Mouse (Mus musculus): ENCODE data around the gene Wdr83.
"Not testable (repeated sequence)": the region's sequence is repeated elsewhere in the genome, so short reads cannot be mapped to it uniquely, and the experiment has no call there.

Wdr83 gene

DNA sequence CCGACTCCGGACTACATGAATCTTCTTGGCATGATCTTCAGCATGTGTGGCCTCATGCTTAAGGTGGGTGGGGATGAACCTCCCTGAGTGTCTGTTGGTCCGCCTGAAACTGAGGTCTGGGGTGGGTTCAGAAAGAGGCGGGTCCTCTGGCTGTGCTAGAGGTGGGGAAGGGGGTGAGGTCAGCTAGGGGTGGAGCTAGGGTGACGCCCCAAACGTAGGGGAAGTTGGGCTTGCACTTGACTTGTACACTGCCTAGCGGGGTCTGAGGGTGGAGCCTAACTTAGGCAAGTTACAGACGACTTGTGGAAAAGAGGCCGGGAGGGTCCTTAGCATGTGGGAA is at the start of gene Wdr83:
Gene Wdr83 (minus strand): TSS at position 91 of the 340 bp plus-strand sequence.
- no peak for DNase-seq (ENCODE audit: low read depth)

- DNase-seq (ENCODE audit: low read depth) = no peak
Measured at GRCm38 (mm10) chr8:85123691-85124090, 42.6 kb upstream of the Wdr83 start.

DNA sequence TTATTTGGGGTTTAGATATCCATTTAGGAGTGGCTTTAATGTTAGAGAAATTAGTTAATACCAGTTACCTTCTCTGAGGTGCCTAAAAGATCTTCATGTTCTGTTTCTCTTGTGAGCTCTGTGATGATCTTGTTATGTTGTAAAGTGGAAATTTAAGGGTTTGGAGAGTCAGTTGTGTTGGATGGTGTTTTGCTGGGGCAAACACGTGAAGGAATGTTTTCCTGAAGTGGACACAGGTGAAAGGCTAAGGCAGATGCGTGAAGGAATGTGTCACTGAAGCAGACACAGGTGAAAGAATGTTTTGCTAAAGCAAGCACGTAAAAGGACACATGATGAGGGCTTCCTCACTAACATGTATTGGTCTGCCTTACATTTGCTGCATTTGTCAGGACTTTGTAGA is 41.9 kb upstream of the Wdr83 start, which contains the start of gene Zfp791:
Gene Zfp791 (minus strand): TSS at position 101 of the 400 bp plus-strand sequence.
- DNase-seq (ENCODE audit: low read depth) = no peak

DNA sequence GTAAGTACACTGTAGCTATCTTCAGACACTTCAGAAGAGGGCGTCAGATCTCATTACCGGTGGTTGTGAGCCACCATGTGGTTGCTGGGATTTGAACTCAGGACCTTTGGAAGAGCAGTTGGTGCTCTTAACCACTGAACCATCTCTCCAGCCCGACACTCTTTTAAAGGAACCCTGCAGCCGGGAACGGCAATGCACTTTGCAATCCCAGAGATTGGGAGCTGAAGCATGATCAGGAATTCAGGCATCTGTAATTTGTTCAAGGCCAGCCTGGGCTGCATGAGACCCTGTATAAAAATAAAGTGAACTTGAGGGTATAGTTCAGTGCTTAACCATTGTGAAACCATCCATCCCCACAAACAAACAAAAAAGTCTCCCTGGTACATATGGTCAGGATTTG is 39.1 kb upstream of the Wdr83 start:
- not testable (repeated sequence) for DNase-seq (ENCODE audit: low read depth)

- peak; percentile 54 for DNase-seq (ENCODE audit: low read depth)
Measured at GRCm38 (mm10) chr8:85119052-85119981, 38.2 kb upstream of the Wdr83 start.

DNA sequence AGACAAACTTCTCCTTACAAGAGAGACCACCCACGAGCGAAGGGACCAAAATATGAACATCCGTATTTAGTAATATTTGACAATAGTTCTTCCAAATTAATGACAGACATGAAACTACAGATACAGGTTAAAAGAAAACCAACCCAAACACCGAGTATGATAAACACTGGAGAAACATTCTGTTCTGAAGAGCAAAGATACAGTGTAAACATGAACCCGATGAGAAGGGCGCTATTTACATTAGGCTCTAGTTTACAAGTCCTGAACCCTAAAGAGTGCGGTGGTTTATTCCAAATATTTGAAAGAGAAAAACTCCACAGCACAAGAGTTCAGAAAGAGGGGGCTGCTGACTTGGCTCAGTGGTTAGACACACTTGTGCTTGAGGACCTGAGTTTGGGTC is 35.9 kb upstream of the Wdr83 start:
- DNase-seq (ENCODE audit: low read depth) = no peak

DNA sequence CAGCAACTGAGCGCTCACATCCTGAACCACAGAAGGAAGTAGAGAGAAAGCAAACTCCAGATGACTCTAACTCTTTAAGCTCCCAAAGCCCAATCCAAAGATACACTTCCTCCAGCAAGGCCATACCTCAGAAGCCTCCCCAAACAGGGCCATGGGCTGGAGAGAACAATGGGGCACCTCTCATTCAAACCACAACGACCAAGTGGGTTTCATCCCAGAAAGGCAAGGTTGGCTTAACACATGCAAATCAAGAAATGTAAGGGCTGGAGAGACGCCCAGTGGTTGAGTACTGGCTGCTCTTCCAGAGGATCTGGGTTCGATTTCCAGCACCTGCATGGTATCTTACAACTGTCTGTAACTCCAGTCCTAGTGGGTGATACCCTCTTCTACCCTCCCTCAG is 34.4 kb upstream of the Wdr83 start:
- DNase-seq (ENCODE audit: low read depth) = no peak

DNA sequence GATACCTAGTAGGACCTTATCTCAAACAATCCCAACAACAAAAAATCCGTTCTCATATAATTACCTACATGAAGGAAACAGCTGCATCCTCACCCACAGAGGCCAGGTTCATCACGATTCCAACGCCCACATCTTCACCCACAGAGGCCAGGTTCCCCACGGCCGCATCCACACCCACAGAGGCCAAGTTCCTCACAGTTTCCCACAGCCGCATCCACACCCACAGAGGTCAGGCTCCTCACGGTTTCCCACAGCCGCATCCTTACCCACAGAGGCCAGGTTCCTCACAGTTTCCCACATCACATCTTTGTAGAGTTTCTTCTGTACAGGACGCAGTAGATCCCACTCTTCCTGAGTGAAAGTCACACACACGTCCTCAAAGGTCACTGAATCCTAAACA is 32.1 kb upstream of the Wdr83 start:
- DNase-seq (ENCODE audit: low read depth) = no peak

DNA sequence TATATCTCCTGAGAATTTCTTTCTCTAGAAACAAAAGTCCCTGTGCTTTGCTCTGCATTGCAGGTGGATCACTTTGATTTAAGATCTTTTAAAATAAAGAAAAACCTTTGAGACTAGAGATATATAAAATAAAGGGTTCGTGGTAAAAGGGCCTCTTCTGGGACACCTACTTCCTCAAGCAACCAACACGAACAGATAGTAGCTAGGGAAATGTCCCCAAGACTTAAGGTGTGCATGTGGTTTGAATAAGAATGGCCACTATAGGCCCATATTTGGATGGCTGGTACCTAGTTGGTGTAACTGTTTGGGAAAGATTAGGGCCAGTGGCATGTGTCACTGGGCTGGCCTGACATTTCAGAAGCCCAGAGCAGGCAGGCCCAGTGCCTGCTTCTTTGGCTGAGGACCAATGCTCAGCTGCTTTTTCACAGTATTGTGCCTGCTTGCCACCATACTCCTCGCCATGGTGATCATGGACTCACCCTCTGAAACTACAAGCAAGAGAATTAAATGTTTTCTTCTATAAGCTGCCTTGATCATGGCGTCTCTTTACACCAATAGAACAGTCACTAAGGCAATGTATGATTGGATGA is 19.1 kb upstream of the Wdr83 start:
- no peak for DNase-seq (ENCODE audit: low read depth)

DNA sequence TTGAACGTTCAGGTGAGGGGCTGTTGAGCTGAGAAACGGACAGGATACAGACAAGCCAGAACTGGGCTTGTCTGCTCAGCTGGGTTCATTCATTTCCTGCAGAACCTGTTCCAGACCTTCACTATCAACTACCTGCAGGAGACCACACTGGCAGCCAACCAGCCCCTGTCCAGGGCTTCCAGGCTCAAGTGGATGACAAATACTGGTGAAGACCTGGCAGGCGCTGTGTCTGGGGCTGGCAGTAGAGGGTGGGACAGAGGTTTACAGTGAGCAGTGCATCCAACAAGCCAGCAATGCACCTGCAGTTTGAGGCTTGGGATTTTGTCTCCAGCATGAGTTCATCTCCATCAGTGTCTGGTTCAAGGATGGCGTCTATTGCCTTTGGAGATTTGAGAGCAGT is 15.7 kb upstream of the Wdr83 start:
- DNase-seq (ENCODE audit: low read depth) = no peak

DNA sequence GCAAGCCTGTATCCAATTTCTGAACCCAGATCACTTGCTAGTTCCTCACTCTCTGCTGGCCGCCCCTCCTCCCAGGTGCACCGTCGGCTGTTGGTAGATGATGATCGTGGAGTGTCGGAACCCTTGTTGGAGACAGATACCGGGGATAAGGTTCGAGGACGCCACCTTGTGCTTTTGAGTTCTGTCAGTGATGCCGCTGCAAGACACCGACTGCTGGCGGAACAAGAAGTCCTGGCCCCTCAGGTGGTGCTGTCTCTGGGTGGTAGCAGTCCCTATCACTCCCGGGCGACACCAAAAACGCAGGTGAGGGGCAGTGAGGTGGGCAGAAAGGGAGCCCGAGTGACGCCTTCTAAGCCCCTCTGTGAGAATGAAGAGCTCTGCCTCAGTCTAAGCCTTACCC is 15.1 kb upstream of the Wdr83 start:
- DNase-seq (ENCODE audit: low read depth) = no peak

DNA sequence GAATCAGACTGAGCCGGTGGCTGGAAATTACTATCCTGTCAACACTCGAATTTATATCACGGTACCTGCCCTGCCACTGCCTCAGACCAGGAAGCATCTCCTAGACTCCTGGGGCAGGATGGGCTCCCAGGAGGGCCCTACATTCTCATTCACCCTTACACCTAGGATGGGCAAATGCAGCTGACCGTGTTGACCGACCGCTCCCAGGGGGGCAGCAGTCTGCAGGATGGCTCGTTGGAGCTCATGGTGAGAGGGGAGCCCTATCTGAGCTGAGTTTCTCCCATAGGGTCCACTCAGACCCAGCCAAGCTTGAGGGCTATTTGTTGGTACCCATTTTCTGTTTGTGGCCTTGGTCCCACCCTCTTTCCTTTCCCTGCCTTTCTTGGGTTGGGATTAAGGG is 14.5 kb upstream of the Wdr83 start:
- no peak for DNase-seq (ENCODE audit: low read depth)

DNA sequence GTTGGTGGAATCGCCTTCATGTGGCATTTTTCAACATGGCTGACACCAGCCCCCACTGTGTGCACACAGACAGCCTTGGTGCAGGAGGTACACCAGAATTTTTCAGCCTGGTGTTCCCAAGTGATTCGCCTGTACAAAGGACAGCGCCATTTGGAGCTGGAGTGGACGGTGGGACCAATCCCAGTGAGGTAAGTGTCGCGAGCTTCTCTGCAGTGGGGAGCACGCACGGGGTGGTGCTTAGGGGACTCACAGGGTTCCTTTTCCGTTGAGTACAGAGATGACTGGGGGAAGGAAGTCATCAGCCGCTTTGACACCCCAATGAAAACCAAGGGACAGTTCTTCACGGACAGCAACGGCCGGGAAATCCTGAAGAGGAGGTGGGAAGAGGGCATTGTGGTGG is 13.9 kb upstream of the Wdr83 start:
- DNase-seq (ENCODE audit: low read depth) = no peak

GRCm38 (mm10) chr8:85091526-85092090 is 10.5 kb upstream of the Wdr83 start:
- DNase-seq (ENCODE audit: low read depth) = no peak

- DNase-seq (ENCODE audit: low read depth) = no peak
Measured at GRCm38 (mm10) chr8:85090856-85091255, 9.8 kb upstream of the Wdr83 start.

- no peak for DNase-seq (ENCODE audit: low read depth)
Measured at GRCm38 (mm10) chr8:85088771-85089170, 7.7 kb upstream of the Wdr83 start.

DNA sequence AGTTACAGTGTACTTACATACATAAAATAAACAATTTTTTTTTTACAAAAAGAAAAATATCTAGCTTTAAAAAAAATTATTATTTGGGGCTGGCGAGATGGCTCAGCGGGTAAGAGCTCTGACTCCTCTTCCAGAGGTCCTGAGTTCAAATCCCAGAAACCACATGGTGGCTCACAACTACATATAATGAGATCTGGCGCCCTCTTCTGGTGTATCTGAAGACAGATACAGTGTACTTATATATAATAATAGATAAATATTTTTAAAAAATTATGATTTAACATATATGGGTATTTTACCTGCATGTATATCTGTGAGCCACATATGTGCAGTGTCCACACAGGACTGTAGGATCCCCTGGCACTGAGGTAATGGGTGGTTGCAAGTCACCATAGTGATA is 5.1 kb upstream of the Wdr83 start:
- no peak for DNase-seq (ENCODE audit: low read depth)

GRCm38 (mm10) chr8:85084633-85085032 is 3.5 kb upstream of the Wdr83 start:
- no peak for DNase-seq (ENCODE audit: low read depth)

DNA sequence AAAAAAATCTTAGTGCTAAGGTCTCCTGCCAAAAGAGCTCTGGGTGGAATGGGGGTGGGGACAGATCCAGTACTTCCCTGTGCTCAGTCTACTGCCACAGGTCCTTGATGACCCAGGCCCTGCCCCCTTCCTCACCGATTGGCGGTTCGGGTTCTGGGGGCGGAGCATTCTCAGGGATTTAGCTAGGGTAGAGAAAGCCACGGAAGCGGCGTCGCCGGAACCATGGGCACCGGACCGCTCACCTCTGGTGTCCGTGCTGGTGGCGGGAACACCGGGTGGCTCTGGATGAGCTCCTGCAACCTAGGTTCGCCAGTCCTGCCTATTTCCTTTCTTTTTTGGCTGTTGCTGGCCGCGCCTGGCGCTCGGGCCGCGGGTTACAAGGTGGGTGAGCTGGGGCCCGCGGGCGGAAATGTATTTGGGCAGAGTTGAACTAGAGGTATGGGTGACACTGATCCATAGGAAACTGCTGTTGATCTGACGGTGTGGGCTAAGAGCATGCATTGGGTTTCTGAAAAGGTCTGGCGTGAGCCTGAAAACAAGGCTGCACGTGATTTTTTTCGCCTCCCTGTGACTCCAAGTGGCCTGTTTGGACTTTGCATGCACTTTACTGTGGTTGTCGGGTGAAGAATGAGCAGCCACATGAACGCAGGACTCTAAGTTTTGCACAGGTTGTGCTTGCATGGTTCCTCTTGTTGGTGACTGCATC is 2.2 kb upstream of the Wdr83 start, which contains the start of gene Man2b1:
Gene Man2b1 (plus strand): TSS at position 163 of the 706 bp plus-strand sequence.
- DNase-seq (ENCODE audit: low read depth) = peak; percentile 82

GRCm38 (mm10) chr8:85082169-85082568 is 1.1 kb upstream of the Wdr83 start:
- DNase-seq (ENCODE audit: low read depth) = not testable (repeated sequence)

GRCm38 (mm10) chr8:85080532-85081215 is 432 bp downstream of the Wdr83 start, which contains the start of gene Wdr83os:
Gene Wdr83os (plus strand): TSS chr8:85080740.
- DNase-seq (ENCODE audit: low read depth) = no peak

DNA sequence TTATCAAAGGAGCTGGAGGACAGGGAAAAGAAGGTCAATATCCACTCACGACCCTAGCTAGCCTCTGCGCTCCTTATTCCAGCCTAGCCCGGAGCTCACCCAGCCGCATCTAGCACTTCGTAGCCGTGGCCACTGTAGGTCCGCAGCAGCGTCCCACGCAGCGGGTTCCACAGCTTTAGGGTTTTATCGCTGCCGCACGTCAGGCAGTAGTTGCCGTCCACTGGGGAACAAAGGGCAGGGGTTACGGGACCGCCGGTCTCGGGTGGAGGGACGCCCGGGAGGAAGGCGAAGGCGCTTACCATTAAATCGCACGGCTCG is 933 bp downstream of the Wdr83 start:
- no peak for DNase-seq (ENCODE audit: low read depth)
